Mouse (Mus musculus) kidney, adult 2 months (tissue): ENCODE data around the gene Phpt1. TPM values are rescaled to one million over a fixed set of nuclear protein-coding genes. Genes with fewer than 3 reads are reported as not detected.

Source experiments
- DNase-seq: peaks from one replicate; pipeline ENCODE4 v3.0.0; 2021
- H3K27ac ChIP-seq: fragments of 200-500 bp; 2 replicates; pipeline ENCODE4 v1.5.1; 2012; ENCODE audit warnings: low read depth, low read length, control low read depth, inconsistent platforms; ENCODE audit not compliant: insufficient read depth
- H3K27me3 ChIP-seq: fragments of 200-500 bp; replicated peaks from 2 replicates; pipeline ENCODE4 v1.6.1; 2012; ENCODE audit warnings: mild to moderate bottlenecking, moderate library complexity, low read length, inconsistent platforms; ENCODE audit not compliant: control insufficient read depth, insufficient read depth
- H3K36me3 ChIP-seq: fragments of 200-500 bp; 2 replicates; pipeline ENCODE4 v1.6.1; 2012; ENCODE audit warnings: mild to moderate bottlenecking, moderate library complexity, low read length, inconsistent platforms; ENCODE audit not compliant: control insufficient read depth, insufficient read depth
- H3K4me1 ChIP-seq: fragments of 200-500 bp; 2 replicates; pipeline ENCODE4 v1.6.1; 2011; ENCODE audit warnings: low read length; ENCODE audit not compliant: control insufficient read depth, insufficient read depth
- H3K4me3 ChIP-seq: fragments of 200-500 bp; 2 replicates; pipeline ENCODE4 v1.5.1; 2011; ENCODE audit warnings: mild to moderate bottlenecking, low read depth, low read length, control low read depth; ENCODE audit not compliant: insufficient read depth
- CTCF ChIP-seq: fragments of 200-500 bp; conservative IDR thresholded peaks from 2 replicates; pipeline ENCODE4 v1.5.1; 2011; ENCODE audit warnings: low read depth, mild to moderate bottlenecking, control low read depth, low read length, moderate library complexity, mixed read lengths; ENCODE audit not compliant: insufficient read depth, insufficient read length
- POLR2A ChIP-seq: fragments of 200-500 bp; IDR thresholded peaks from one replicate; pipeline ENCODE4 v1.6.1; 2011; ENCODE audit warnings: low read depth, low read length, control low read depth
- WGBS: fragments of 180-500 bp; shearing (Covaris S2); methylation state at CpG from one replicate; pipeline ENCODE4 v1.1.7; 2018; 5-methylcytosine and 5-hydroxymethylcytosine counted together
- polyA plus RNA-seq: library from polyadenylated mRNA; depleted of rRNA; stranded (reverse); fragments of >200 nt; gene quantifications from 2 replicates; pipeline ENCODE4 v1.2.3, GENCODE M21; 2012

The Phpt1 gene
- polyA plus RNA-seq, 1 experiment = 92.3 TPM

- H3K36me3 ChIP-seq = peaks cover 2% of the 10 kb centered on the region; the same call in 1 of the 2 replicates
- WGBS = 88% methylated on average over 8 of the region's 8 CpGs
- no peaks in the 10 kb centered on the region for H3K4me1 ChIP-seq
- no peak overlapping the region for H3K4me3 ChIP-seq
- H3K27ac ChIP-seq = no peak overlapping the region
- DNase-seq = no peak
- TF ChIP-seq CTCF = no peak
- TF ChIP-seq POLR2A = no peak
- no peaks in the 10 kb centered on the region for H3K27me3 ChIP-seq
Measured at GRCm38 (mm10) chr2:25588227-25588907, 13.3 kb upstream of the Phpt1 start.

DNA sequence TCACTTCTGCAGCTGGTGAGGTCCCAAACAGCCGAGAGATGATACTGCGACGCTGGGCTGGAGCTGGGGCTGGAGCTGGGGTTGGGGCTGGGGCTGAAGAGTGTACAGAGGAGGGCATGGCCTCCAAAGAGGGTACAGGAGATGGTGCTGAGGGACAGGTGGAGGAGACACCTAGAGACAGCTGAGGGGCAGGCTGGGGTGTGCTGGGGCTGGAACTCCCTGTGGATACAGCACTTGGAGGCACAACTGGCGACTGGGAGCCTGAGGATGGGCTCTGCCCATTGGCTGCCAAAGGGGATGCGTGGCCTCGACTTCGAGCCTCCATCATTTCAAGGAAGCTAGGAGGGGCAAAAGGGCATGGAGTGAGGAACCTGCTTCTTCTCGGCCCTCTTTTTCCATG is 12.3 kb upstream of the Phpt1 start:
- H3K27ac ChIP-seq = no peak overlapping the region

DNA sequence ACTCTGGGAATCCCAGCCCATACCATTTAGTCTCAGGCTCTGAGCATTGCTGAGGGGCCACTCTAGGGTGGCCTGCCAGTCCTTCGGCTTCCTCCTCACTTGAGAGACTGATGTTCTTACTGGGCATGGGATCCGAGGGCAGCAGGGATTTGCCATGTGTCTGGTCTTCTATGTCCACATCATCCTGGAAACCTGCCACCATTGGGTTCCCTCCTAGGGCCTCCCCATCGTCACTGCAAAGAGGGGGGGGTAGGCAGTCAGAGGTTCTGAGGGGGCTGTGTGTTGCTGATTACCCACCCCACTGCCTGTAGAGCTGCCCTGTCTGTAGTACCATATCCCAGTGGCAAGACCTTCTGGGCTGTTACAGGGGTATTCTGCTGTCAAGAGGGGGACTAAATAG is 10.6 kb upstream of the Phpt1 start:
- Histone ChIP-seq H3K27me3 (no peaks in the 10 kb centered on the region), H3K4me1 (peaks cover 4% of the 10 kb centered on the region), H3K27ac (no peak overlapping the region), H3K4me3 (no peak overlapping the region), H3K36me3 (no peaks in the 10 kb centered on the region; the same call in 1 of the 2 replicates)
- no peak for DNase-seq
- TF ChIP-seq POLR2A (no peak), CTCF (no peak)
- 71% methylated on average over 3 of the region's 3 CpGs for WGBS

More for the DNA sequence above, 12.3 kb upstream of the Phpt1 start:
- no peak for TF ChIP-seq CTCF
- Histone ChIP-seq H3K27me3 (no peaks in the 10 kb centered on the region), H3K36me3 (no peaks in the 10 kb centered on the region; the same call in 1 of the 2 replicates), H3K4me1 (no peaks in the 10 kb centered on the region), H3K4me3 (no peak overlapping the region)
- WGBS = 88% methylated on average over 8 of the region's 8 CpGs
- no peak for DNase-seq

- no peaks in the 10 kb centered on the region for H3K27me3 ChIP-seq
- no peak overlapping the region for H3K27ac ChIP-seq
- H3K4me1 ChIP-seq = peaks cover 4% of the 10 kb centered on the region
- no peak for DNase-seq
- TF ChIP-seq POLR2A (no peak), CTCF (no peak)
- H3K36me3 ChIP-seq = no peaks in the 10 kb centered on the region; the same call in 1 of the 2 replicates
- WGBS = 76% methylated on average over 4 of the region's 4 CpGs
- no peak overlapping the region for H3K4me3 ChIP-seq
Measured at GRCm38 (mm10) chr2:25584856-25585255, 9.8 kb upstream of the Phpt1 start.

GRCm38 (mm10) chr2:25584152-25584551 is 9.1 kb upstream of the Phpt1 start:
- DNase-seq = no peak
- 0 out of 2 replicates have a peak, but pooled peaks cover 3% of the 10 kb centered on the region for H3K27me3 ChIP-seq
- no peak overlapping the region for H3K4me3 ChIP-seq
- WGBS = 77% methylated on average over 3 of the region's 3 CpGs
- no peak overlapping the region for H3K27ac ChIP-seq
- H3K36me3 ChIP-seq = no peaks in the 10 kb centered on the region; the same call in 1 of the 2 replicates
- TF ChIP-seq CTCF (no peak), POLR2A (no peak)
- H3K4me1 ChIP-seq = peaks cover 4% of the 10 kb centered on the region

DNA sequence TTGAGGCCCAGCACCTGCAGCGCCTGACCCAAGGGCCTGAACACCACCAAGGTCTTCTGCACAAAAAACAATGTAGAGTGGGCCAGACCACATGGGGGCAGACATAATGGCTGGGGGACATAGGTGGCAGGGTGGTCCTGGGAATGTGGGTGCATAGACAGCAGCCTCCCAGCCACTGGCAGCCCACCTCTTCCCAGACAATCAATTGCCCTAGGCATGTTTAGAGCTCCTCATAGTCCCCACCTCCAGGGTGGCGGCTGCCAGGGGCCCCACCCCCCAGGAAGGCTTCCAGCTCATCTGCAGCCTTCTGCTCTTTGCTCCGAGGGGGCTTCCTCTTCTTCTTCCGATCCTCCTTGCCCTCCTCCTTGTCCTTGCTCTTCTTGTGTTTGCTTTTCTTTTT is 8.5 kb upstream of the Phpt1 start:
- TF ChIP-seq CTCF = no peak
- no peak for TF ChIP-seq POLR2A
- no peak for DNase-seq
- Histone ChIP-seq H3K4me3 (no peak overlapping the region), H3K36me3 (no peaks in the 10 kb centered on the region; the same call in 1 of the 2 replicates), H3K4me1 (peaks cover 4% of the 10 kb centered on the region), H3K27ac (no peak overlapping the region), H3K27me3 (peaks cover 6% of the 10 kb centered on the region)
- WGBS = 68% methylated on average over 4 of the region's 4 CpGs

GRCm38 (mm10) chr2:25583120-25583481 is 8.1 kb upstream of the Phpt1 start:
- TF ChIP-seq CTCF (no peak), POLR2A (no peak)
- Histone ChIP-seq H3K27me3 (peaks cover 6% of the 10 kb centered on the region), H3K4me1 (peaks cover 4% of the 10 kb centered on the region), H3K4me3 (no peak overlapping the region), H3K27ac (no peak overlapping the region), H3K36me3 (no peaks in the 10 kb centered on the region; the same call in 1 of the 2 replicates)
- DNase-seq = no peak
- 77% methylated on average over 6 of the region's 6 CpGs for WGBS
